Mouse (Mus musculus): ENCODE results near the gene Tubb5. TPM values are rescaled to one million over a fixed set of nuclear protein-coding genes. Genes with fewer than 3 reads are reported as not detected.
"Not testable (repeated sequence)": the region's sequence is repeated elsewhere in the genome, so short reads cannot be mapped to it uniquely, and the experiment has no call there.

Gene Tubb5
- polyA plus RNA-seq, 1 experiment = 298 TPM

GRCm38 (mm10) chr17:35841076-35841950, 3.2 kb upstream of the Tubb5 start, which contains the start of gene Mdc1:
Gene Mdc1, plus strand, starts transcription at chr17:35841515.
- under 1% methylated on average over 59 of the region's 59 CpGs for WGBS
- DNase-seq = peak; percentile 98
- peak within 1 kb of the TSS; percentile 73 for H3K4me3 ChIP-seq (replicated peaks; ENCODE audit: extremely low read depth, low read depth, low read length)
- H3K4me1 ChIP-seq (ENCODE audit: control insufficient read depth, insufficient read depth, low read length) = peaks cover 10% of the 10 kb centered on the region; the same call in 1 of the 2 replicates
- peak; percentile 76; the same call in 1 of the 2 replicates for TF ChIP-seq POLR2A (IDR thresholded peaks at IDR 0.05; ENCODE audit: borderline replicate concordance, extremely low read depth, low read depth, low read length)
- no peak for TF ChIP-seq CTCF (IDR thresholded peaks at IDR 0.05; ENCODE audit: insufficient read depth, low read length)

- WGBS = 46% methylated on average over 14 of the region's 14 CpGs
- H3K4me3 ChIP-seq (replicated peaks; ENCODE audit: extremely low read depth, low read depth, low read length) = peak overlapping the region; percentile 39
- peaks cover 16% of the 10 kb centered on the region for H3K4me1 ChIP-seq (ENCODE audit: control insufficient read depth, insufficient read depth, low read length)
- TF ChIP-seq CTCF (IDR thresholded peaks at IDR 0.05; ENCODE audit: insufficient read depth, low read length) = no peak
- no peak for TF ChIP-seq POLR2A (IDR thresholded peaks at IDR 0.05; ENCODE audit: borderline replicate concordance, extremely low read depth, low read depth, low read length)
- no peak for DNase-seq
Measured at GRCm38 (mm10) chr17:35840561-35840960, 2.5 kb upstream of the Tubb5 start.

GRCm38 (mm10) chr17:35839002-35839401, 896 bp upstream of the Tubb5 start:
- DNase-seq; H3K4me3 ChIP-seq (replicated peaks; ENCODE audit: extremely low read depth, low read depth, low read length): not testable (repeated sequence)
- peaks cover 21% of the 10 kb centered on the region for H3K4me1 ChIP-seq (ENCODE audit: control insufficient read depth, insufficient read depth, low read length)

GRCm38 (mm10) chr17:35838570-35838969, 464 bp upstream of the Tubb5 start:
- no peak overlapping the region for H3K4me3 ChIP-seq (replicated peaks; ENCODE audit: extremely low read depth, low read depth, low read length)
- peaks cover 21% of the 10 kb centered on the region for H3K4me1 ChIP-seq (ENCODE audit: control insufficient read depth, insufficient read depth, low read length)
- 6% methylated on average over 5 of the region's 5 CpGs for WGBS
- DNase-seq = no peak
- no peak for TF ChIP-seq POLR2A (IDR thresholded peaks at IDR 0.05; ENCODE audit: borderline replicate concordance, extremely low read depth, low read depth, low read length)
- no peak for TF ChIP-seq CTCF (IDR thresholded peaks at IDR 0.05; ENCODE audit: insufficient read depth, low read length)

More at GRCm38 (mm10) chr17:35839002-35839401, 896 bp upstream of the Tubb5 start:
- 60% methylated on average over 3 of the region's 3 CpGs for WGBS

GRCm38 (mm10) chr17:35837487-35837886, 619 bp downstream of the Tubb5 start:
- WGBS = under 1% methylated on average over 18 of the region's 18 CpGs
- peak; percentile 54 for DNase-seq

GRCm38 (mm10) chr17:35836991-35837422, 1.1 kb downstream of the Tubb5 start:
- no peak for TF ChIP-seq CTCF (IDR thresholded peaks at IDR 0.05; ENCODE audit: insufficient read depth, low read length)
- no peak for TF ChIP-seq POLR2A (IDR thresholded peaks at IDR 0.05; ENCODE audit: borderline replicate concordance, extremely low read depth, low read depth, low read length)
- DNase-seq = peak; percentile 84
- WGBS = under 1% methylated on average over 23 of the region's 25 CpGs
- Histone ChIP-seq H3K4me3 (replicated peaks; ENCODE audit: extremely low read depth, low read depth, low read length) (peak overlapping the region; percentile 88), H3K4me1 (ENCODE audit: control insufficient read depth, insufficient read depth, low read length) (peaks cover 18% of the 10 kb centered on the region)

More at GRCm38 (mm10) chr17:35837487-35837886, 619 bp downstream of the Tubb5 start:
- Histone ChIP-seq H3K4me3 (replicated peaks; ENCODE audit: extremely low read depth, low read depth, low read length) (peak overlapping the region; percentile 88), H3K4me1 (ENCODE audit: control insufficient read depth, insufficient read depth, low read length) (peaks cover 21% of the 10 kb centered on the region)
- no peak for TF ChIP-seq POLR2A (IDR thresholded peaks at IDR 0.05; ENCODE audit: borderline replicate concordance, extremely low read depth, low read depth, low read length)
- no peak for TF ChIP-seq CTCF (IDR thresholded peaks at IDR 0.05; ENCODE audit: insufficient read depth, low read length)

GRCm38 (mm10) chr17:35836178-35836965, 1.7 kb downstream of the Tubb5 start:
- 5% methylated on average over 24 of the region's 24 CpGs for WGBS
- TF ChIP-seq POLR2A (IDR thresholded peaks at IDR 0.05; ENCODE audit: borderline replicate concordance, extremely low read depth, low read depth, low read length) = no peak; the same call in 1 of the 2 replicates
- TF ChIP-seq CTCF (IDR thresholded peaks at IDR 0.05; ENCODE audit: insufficient read depth, low read length) = peak; percentile 50

GRCm38 (mm10) chr17:35835424-35836140, 2.5 kb downstream of the Tubb5 start:
- peaks cover 16% of the 10 kb centered on the region for H3K4me1 ChIP-seq (ENCODE audit: control insufficient read depth, insufficient read depth, low read length)
- no peak for TF ChIP-seq CTCF (IDR thresholded peaks at IDR 0.05; ENCODE audit: insufficient read depth, low read length)
- peak; percentile 18; the same call in 1 of the 2 replicates for TF ChIP-seq POLR2A (IDR thresholded peaks at IDR 0.05; ENCODE audit: borderline replicate concordance, extremely low read depth, low read depth, low read length)
- no peak for DNase-seq
- WGBS = 50% methylated on average over 26 of the region's 26 CpGs
- no peak overlapping the region for H3K4me3 ChIP-seq (replicated peaks; ENCODE audit: extremely low read depth, low read depth, low read length)

More at GRCm38 (mm10) chr17:35836178-35836965, 1.7 kb downstream of the Tubb5 start:
- H3K4me3 ChIP-seq (replicated peaks; ENCODE audit: extremely low read depth, low read depth, low read length) = peak overlapping the region; percentile 88
- H3K4me1 ChIP-seq (ENCODE audit: control insufficient read depth, insufficient read depth, low read length) = peaks cover 16% of the 10 kb centered on the region
- DNase-seq = peak; percentile 83

Data from lung, adult 2 months (tissue).